Mouse (Mus musculus) midbrain, embryonic 12.5 days (tissue): ENCODE results near the gene Tenm3. TPM values are rescaled to one million over a fixed set of nuclear protein-coding genes. Genes with fewer than 3 reads are reported as not detected.

Experiments used
- ATAC-seq: fragments of 200-750 bp; cut with Nextera tagmentation; 2 replicates; pipeline ENCODE4 v1.8.0; 2017; ENCODE audit warnings: low read depth, moderate TSS enrichment, moderate library complexity; ENCODE audit not compliant: low FRiP score
- H3K27ac ChIP-seq: fragments of 300-500 bp; sonication (generic); replicated peaks from 2 replicates; pipeline ENCODE4 v1.5.1; 2016; ENCODE audit warnings: mild to moderate bottlenecking
- H3K27me3 ChIP-seq: fragments of 300-500 bp; sonication (generic); 2 replicates; pipeline ENCODE4 v1.6.1; 2016; ENCODE audit warnings: mild to moderate bottlenecking
- H3K36me3 ChIP-seq: fragments of 300-500 bp; sonication (generic); 2 replicates; pipeline ENCODE4 v1.6.1; 2016
- H3K4me1 ChIP-seq: fragments of 300-500 bp; sonication (generic); 2 replicates; pipeline ENCODE4 v1.6.1; 2016
- H3K4me2 ChIP-seq: fragments of 300-500 bp; sonication (generic); replicated peaks from 2 replicates; pipeline ENCODE4 v1.6.1; 2016; ENCODE audit warnings: mild to moderate bottlenecking, moderate library complexity
- H3K4me3 ChIP-seq: fragments of 300-500 bp; sonication (generic); 2 replicates; pipeline ENCODE4 v1.5.1; 2016; ENCODE audit warnings: mild to moderate bottlenecking
- H3K9ac ChIP-seq: fragments of 300-500 bp; sonication (generic); replicated peaks from 2 replicates; pipeline ENCODE4 v1.6.1; 2016; ENCODE audit warnings: mild to moderate bottlenecking, moderate library complexity
- H3K9me3 ChIP-seq: fragments of 300-500 bp; sonication (generic); 2 replicates; pipeline ENCODE4 v1.6.1; 2016; ENCODE audit warnings: mild to moderate bottlenecking
- WGBS: fragments of 180-500 bp; shearing (Covaris S2); methylation state at CpG from one replicate; pipeline ENCODE4 v1.1.7; 2016; 5-methylcytosine and 5-hydroxymethylcytosine counted together
- polyA plus RNA-seq: library from polyadenylated mRNA; unstranded; fragments of >200 nt; fragmentation: Nextera tagmentation; extraction: Ambion mirVana; gene quantifications from 2 replicates; pipeline ENCODE4 v1.2.1, GENCODE M21; 2016

Tenm3 gene
- polyA plus RNA-seq, 1 experiment from 2014 or later = 63.9 TPM

DNA sequence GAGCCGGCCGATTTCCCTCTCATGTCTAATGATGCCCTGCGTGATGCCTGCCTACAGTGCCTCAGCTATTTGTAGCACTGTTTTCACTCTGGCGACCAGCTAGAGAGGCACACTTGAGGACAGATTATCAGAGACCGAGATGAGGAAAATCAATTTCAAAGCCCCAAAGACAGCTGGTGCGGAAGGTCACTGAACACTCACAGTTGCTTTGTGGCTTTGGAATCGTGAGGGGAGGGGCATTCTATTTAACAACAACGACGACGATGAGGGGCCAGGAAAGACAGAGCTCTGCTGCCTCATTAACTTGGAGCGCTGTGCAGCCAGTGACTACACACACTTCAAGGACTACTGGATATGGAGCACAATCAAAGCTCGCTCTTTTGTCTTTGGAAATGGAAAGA lies 443.2 kb downstream of the Tenm3 start:
- Histone ChIP-seq H3K9ac (no peak overlapping the region; the same call in 1 of the 2 replicates), H3K27ac (peak overlapping the region; percentile 36), H3K9me3 (no peaks in the 10 kb centered on the region), H3K27me3 (no peaks in the 10 kb centered on the region), H3K4me1 (peaks cover 21% of the 10 kb centered on the region), H3K36me3 (no peaks in the 10 kb centered on the region), H3K4me2 (peak overlapping the region; percentile 27), H3K4me3 (no peak overlapping the region)
- peak; percentile 80 for ATAC-seq
- 26% methylated on average over 12 of the region's 12 CpGs for WGBS

DNA sequence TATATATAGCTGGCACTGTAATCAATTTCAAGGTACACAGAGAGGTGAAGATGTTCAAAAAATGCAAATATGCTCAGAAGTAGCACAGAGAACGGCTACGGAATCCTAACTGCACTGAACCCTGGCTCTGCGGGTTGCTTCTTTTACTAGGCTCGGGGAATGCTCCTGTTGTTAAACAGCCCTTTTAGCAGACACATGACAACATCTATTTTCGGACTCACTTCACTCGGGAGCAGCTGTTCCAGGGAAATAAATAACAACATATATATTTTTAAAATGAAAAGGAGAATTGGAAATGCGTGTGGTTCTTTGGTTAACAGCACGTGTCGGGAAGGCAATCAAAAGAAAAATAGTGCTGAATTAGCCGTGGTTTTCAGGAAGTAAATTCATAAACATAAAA lies 457.9 kb downstream of the Tenm3 start:
- no peak for ATAC-seq
- H3K27me3 ChIP-seq = no peaks in the 10 kb centered on the region
- WGBS = 80% methylated on average over 10 of the region's 10 CpGs

DNA sequence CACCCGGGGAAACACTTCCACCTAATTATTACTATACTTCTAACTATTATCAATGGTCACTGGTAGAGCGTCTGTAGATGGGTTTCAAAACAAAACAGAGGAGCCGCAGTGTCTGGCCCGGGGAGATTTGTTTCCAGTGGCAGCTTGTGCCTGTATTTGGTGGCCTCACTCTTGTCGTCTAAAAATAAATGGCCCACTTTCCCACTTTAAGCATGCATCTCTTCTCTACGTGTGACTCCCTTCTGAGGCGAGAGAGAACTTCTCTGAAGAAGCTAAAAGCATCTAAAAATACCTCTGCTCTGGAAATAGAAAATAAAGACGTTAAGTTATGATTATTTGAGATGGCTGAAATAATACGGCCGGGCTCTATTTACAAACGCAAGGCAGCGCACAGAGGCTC lies 463.7 kb downstream of the Tenm3 start:
- ATAC-seq = no peak
- no peaks in the 10 kb centered on the region for H3K27me3 ChIP-seq
- no peaks in the 10 kb centered on the region for H3K36me3 ChIP-seq
- H3K4me2 ChIP-seq = no peak overlapping the region
- no peaks in the 10 kb centered on the region for H3K9me3 ChIP-seq
- H3K4me1 ChIP-seq = no peaks in the 10 kb centered on the region; the same call in 1 of the 2 replicates
- WGBS = 91% methylated on average over 12 of the region's 12 CpGs
- H3K27ac ChIP-seq = no peak overlapping the region
- H3K4me3 ChIP-seq = no peak overlapping the region
- no peak overlapping the region for H3K9ac ChIP-seq

More for the DNA sequence above, 457.9 kb downstream of the Tenm3 start:
- H3K4me2 ChIP-seq = no peak overlapping the region
- H3K9ac ChIP-seq = no peak overlapping the region
- no peaks in the 10 kb centered on the region for H3K9me3 ChIP-seq
- no peak overlapping the region for H3K27ac ChIP-seq
- H3K4me1 ChIP-seq = no peaks in the 10 kb centered on the region
- H3K36me3 ChIP-seq = no peaks in the 10 kb centered on the region
- H3K4me3 ChIP-seq = no peak overlapping the region

DNA sequence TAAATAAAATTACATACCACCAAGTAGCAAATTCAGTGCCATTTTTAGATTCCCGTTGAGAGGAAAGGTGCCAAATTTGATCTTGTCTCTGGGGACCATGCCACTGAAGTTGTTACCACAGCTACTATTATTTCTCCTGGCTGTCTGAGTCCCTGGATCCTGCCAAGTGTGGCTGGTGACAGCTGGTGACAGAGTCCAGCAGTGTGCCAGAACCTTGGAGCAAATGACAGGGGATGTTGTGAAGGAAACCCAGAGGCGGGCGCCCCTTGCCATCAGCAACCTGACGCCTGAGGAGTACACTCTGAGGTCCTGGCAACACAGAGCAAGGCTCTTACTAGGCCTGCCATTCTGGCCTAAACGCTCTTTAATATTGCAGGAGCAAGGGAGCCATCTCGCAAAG lies 467.0 kb downstream of the Tenm3 start:
- 87% methylated on average over 6 of the region's 6 CpGs for WGBS
- Histone ChIP-seq H3K4me2 (no peak overlapping the region), H3K4me3 (no peak overlapping the region), H3K27ac (no peak overlapping the region), H3K9ac (no peak overlapping the region), H3K4me1 (no peaks in the 10 kb centered on the region; the same call in 1 of the 2 replicates), H3K36me3 (no peaks in the 10 kb centered on the region), H3K9me3 (no peaks in the 10 kb centered on the region), H3K27me3 (no peaks in the 10 kb centered on the region)
- no peak for ATAC-seq

DNA sequence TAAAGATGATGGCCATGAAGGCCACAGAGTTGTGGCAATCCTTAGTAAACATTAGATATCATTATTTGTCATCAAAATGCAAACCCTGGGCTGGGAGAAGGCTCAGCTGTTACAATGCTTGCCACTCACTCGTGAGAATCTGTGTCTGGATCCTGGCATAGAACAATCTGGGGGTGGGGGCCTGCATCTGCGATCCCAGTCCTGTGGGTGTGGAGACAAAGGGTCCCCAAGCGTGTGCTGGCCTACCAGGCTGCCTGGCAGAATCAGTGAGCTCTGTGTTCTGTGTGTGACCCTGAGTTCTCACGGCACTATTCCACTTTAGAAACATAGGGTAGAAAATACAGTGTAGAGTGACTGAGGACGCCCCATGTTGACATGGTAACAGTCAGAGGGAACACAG lies 468.6 kb downstream of the Tenm3 start:
- ATAC-seq = no peak
- no peak overlapping the region for H3K9ac ChIP-seq
- H3K27me3 ChIP-seq = no peaks in the 10 kb centered on the region
- no peaks in the 10 kb centered on the region for H3K36me3 ChIP-seq
- H3K4me2 ChIP-seq = no peak overlapping the region
- H3K4me3 ChIP-seq = no peak overlapping the region
- H3K4me1 ChIP-seq = no peaks in the 10 kb centered on the region; the same call in 1 of the 2 replicates
- H3K27ac ChIP-seq = 0 out of 2 replicates have a peak overlapping the region, but pooled peaks have one; percentile 11
- no peaks in the 10 kb centered on the region for H3K9me3 ChIP-seq
- 68% methylated on average over 5 of the region's 5 CpGs for WGBS

DNA sequence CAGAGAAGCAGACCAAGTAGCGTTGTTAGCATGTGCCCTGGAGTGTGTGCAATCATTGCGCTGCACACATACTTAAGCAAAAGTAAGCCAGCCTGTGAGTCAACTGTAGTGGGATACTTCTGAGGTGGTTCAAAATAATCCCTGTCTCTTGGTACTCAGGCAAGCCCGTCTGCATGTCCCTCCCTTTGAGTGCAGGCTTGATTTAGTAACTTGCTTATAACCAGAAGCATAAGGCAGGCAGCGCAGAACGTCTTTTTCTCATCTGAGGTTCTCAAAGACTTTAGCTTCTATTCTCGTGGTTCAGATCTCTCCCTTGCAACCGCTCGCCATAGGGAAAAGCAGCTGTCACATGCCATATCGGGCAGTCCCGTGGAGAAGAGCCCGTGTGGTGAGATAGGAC lies 470.3 kb downstream of the Tenm3 start:
- H3K4me3 ChIP-seq = no peak overlapping the region
- 95% methylated on average over 11 of the region's 11 CpGs for WGBS

DNA sequence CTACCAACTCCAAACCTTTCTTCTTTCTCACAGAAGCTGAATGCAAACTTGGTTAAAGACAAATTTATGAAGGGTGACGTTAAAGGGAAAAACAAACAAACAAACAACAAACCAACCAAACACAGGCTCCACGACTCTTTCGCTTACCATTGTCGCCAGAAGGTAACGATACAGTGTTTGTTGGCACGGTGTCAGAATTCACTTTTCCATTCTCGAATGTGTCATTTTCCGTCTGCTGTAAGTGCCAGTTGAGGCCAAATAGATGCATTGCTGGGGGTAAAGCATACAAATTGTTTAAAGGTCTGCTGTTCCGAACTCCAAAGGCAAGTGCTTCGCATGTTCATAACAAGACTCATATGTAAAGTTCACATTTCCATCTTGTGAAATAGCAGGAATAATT lies 476.6 kb downstream of the Tenm3 start:
- H3K4me1 ChIP-seq = no peaks in the 10 kb centered on the region
- H3K9ac ChIP-seq = no peak overlapping the region
- H3K9me3 ChIP-seq = no peaks in the 10 kb centered on the region
- H3K4me3 ChIP-seq = no peak overlapping the region
- no peaks in the 10 kb centered on the region for H3K27me3 ChIP-seq
- H3K4me2 ChIP-seq = no peak overlapping the region
- H3K27ac ChIP-seq = no peak overlapping the region
- no peak for ATAC-seq
- H3K36me3 ChIP-seq = 0 out of 2 replicates have a peak, but pooled peaks cover 2% of the 10 kb centered on the region
- 92% methylated on average over 10 of the region's 10 CpGs for WGBS

More for the DNA sequence above, 470.3 kb downstream of the Tenm3 start:
- Histone ChIP-seq H3K9ac (no peak overlapping the region), H3K4me2 (no peak overlapping the region), H3K27ac (no peak overlapping the region), H3K36me3 (no peaks in the 10 kb centered on the region), H3K27me3 (no peaks in the 10 kb centered on the region), H3K4me1 (no peaks in the 10 kb centered on the region), H3K9me3 (no peaks in the 10 kb centered on the region)
- no peak for ATAC-seq

DNA sequence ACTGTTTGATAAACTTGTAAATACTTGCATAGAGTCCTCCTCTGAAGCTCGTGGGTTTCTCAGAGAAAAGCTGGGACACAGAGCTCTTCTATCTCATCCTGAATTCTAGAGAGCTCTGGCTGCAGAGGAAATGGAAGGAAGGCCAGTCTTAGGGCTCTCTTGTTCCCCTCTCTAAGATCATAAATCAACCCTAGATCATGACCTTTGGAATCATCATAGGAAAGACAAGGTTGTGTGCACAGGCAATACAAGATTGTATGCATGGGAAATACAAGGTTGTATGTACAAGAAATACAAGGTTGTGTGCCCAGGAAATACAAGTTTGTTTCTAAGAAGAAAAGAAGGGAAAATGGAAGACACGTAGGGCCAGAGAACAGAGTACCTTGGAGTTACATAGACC lies 486.9 kb downstream of the Tenm3 start:
- 83% methylated on average over 2 of the region's 2 CpGs for WGBS
- no peak overlapping the region for H3K4me2 ChIP-seq
- H3K36me3 ChIP-seq = 0 out of 2 replicates have a peak, but pooled peaks cover 10% of the 10 kb centered on the region
- H3K27me3 ChIP-seq = no peaks in the 10 kb centered on the region; the same call in 1 of the 2 replicates
- no peak overlapping the region for H3K9ac ChIP-seq
- ATAC-seq = no peak
- no peak overlapping the region for H3K4me3 ChIP-seq
- no peak overlapping the region for H3K27ac ChIP-seq
- H3K9me3 ChIP-seq = 0 out of 2 replicates have a peak, but pooled peaks cover 4% of the 10 kb centered on the region
- H3K4me1 ChIP-seq = no peaks in the 10 kb centered on the region

DNA sequence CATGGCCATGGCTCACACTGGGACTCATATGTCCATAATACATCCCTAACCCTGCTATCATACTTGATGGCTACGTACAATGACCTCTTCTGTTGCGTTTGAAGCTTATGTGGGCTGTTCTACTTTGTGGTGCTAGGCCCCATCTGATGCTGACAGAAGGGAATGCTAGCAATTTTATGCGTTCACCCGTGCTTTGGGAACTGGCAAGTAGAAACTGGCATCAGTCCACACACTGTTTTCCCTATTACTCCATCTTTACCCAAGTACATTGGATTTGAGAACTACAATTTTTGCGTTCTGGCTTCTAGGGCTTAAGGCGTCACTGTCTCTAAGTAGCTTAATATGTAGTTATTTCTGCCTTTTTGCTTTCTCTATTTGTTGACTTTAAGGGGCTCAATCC lies 490.3 kb downstream of the Tenm3 start:
- Histone ChIP-seq H3K9me3 (0 out of 2 replicates have a peak, but pooled peaks cover 4% of the 10 kb centered on the region), H3K27me3 (peaks cover 7% of the 10 kb centered on the region), H3K4me2 (no peak overlapping the region), H3K4me3 (no peak overlapping the region), H3K36me3 (peaks cover 25% of the 10 kb centered on the region), H3K4me1 (no peaks in the 10 kb centered on the region), H3K27ac (no peak overlapping the region), H3K9ac (no peak overlapping the region)
- ATAC-seq = no peak
- WGBS = 95% methylated on average over 6 of the region's 6 CpGs

DNA sequence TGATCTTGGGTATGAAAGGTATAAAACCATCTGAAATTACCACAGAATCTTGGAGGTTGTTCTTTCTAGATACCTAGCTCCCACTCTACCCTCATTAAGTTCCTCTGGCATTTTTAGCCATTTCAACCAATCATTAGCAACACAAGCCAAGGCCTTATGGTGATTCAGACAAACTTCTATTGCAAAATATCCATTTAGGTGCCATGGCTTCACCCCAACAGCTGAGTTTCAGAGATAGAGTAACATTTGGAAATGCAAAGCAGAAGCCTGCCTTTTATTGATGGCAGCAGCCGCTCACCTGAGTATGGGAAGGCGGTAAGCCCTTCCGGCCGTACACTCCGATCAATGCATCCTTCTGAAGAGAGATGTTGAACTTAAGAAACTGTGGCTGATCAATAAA lies 494.9 kb downstream of the Tenm3 start:
- no peak overlapping the region for H3K4me3 ChIP-seq
- H3K36me3 ChIP-seq = peaks cover 25% of the 10 kb centered on the region
- 0 out of 2 replicates have a peak, but pooled peaks cover 4% of the 10 kb centered on the region for H3K9me3 ChIP-seq
- H3K4me1 ChIP-seq = peaks cover 2% of the 10 kb centered on the region; the same call in 1 of the 2 replicates
- H3K27ac ChIP-seq = no peak overlapping the region
- no peak for ATAC-seq
- no peak overlapping the region for H3K4me2 ChIP-seq
- WGBS = 94% methylated on average over 5 of the region's 5 CpGs
- peaks cover 18% of the 10 kb centered on the region for H3K27me3 ChIP-seq
- H3K9ac ChIP-seq = no peak overlapping the region

DNA sequence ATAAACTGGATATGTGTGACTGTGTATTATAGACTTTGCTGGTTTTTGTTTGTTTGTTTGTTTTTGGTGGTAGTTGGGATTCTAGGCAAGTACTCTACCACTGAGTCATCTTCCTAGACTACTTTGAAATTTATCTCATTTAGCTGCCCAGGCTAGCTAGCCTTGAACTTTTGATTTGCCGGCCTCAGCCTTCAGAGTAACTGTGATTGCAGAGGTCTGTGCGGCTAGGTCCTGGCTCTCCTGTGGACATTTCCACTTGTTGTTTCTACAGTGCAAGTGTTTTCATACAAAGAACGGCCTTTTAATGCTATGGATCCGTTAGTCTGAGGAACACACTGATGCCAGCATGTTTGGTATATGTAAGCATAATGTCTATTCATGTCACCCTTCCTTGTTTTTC lies 495.4 kb downstream of the Tenm3 start:
- H3K27ac ChIP-seq = no peak overlapping the region
- no peak for ATAC-seq
- 94% methylated on average over 4 of the region's 4 CpGs for WGBS

DNA sequence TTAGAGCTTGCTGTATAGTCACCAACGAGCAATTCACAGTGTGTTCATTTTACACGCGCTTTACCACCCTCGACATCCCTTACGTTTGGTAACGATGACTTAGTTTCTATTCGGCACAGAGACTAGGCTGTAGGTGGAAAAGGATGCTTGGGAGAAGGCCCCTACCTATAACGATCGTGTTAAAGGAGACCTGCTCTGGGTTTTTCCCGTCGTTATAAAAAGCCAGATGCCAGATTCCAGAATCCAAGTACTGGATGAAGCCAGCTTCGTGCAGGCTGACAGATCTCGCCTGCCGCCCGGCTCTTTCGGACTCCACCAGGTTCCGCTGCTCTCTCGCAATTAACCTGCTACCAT lies 500.7 kb downstream of the Tenm3 start:
- ATAC-seq = no peak
- no peaks in the 10 kb centered on the region for H3K36me3 ChIP-seq
- H3K27me3 ChIP-seq = peaks cover 32% of the 10 kb centered on the region
- no peak overlapping the region for H3K9ac ChIP-seq
- H3K4me2 ChIP-seq = peak overlapping the region; percentile 42
- H3K27ac ChIP-seq = peak overlapping the region; percentile 54
- H3K4me1 ChIP-seq = peaks cover 29% of the 10 kb centered on the region
- H3K9me3 ChIP-seq = no peaks in the 10 kb centered on the region
- WGBS = 76% methylated on average over 18 of the region's 18 CpGs
- H3K4me3 ChIP-seq = no peak overlapping the region

More for the DNA sequence above, 495.4 kb downstream of the Tenm3 start:
- H3K4me2 ChIP-seq = no peak overlapping the region
- H3K4me3 ChIP-seq = no peak overlapping the region
- H3K9me3 ChIP-seq = 0 out of 2 replicates have a peak, but pooled peaks cover 4% of the 10 kb centered on the region
- H3K36me3 ChIP-seq = peaks cover 25% of the 10 kb centered on the region
- H3K9ac ChIP-seq = no peak overlapping the region
- H3K4me1 ChIP-seq = peaks cover 7% of the 10 kb centered on the region; the same call in 1 of the 2 replicates
- peaks cover 21% of the 10 kb centered on the region for H3K27me3 ChIP-seq
